Comparison of ENCODE assay signal across 1 mouse cellular context in the genomic region with DNA sequence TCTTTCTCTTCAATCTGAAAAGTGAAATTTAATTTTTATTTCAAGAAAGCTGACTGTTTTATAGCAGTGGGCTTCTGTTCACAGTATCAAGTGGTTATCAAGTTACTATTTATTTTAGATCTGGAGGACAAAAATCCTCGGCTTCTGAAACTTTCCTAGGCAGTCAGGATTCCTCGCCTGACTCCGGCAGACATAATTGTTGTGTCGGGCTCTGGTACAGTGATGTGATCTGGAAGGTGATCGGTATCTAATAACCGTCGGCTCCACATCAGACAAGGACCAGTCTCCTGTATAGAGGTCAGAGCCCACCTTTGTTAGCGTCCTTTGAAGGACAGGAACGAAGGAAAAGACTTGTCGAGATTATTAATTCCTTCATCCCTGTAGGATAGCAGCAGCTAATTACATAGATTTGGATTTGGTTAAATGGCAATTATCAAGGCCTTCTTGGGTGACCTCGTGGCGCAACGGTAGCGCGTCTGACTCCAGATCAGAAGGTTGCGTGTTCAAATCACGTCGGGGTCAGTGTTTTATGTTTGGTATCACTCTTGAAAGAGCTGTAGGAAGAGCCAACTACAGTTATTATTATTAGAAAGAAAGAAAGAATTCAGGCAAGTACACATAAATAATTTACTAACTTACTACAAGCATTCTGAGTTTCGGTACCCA.
TF ChIP-seq lines count a peak whose summit lies in the region.

No protein-coding gene starts in this region.

TF ChIP-seq in C2C12, 6 proteins besides CTCF, POLR2A, EP300 and RAD21:
- TF ChIP-seq MAX (IDR thresholded peaks at IDR 0.05) (no peak), USF1 (IDR thresholded peaks at IDR 0.05; ENCODE audit: low read depth) (peak; percentile 6)
